ENCODE assay signal across 17 mouse cellular contexts in genomic region chr4:140086192-140086591, GRCm38 (mm10).
DNase-seq lines count a peak whose midpoint lies in the region; ATAC-seq lines count a peak whose summit lies in the region.
"Had no signal": no experiment of that assay in that cellular context is flagged by ENCODE, and none has a peak within 500 bp of the region (broad histone marks: within the 10 kb centered on the region; RNA-seq: fewer than 3 reads in every experiment).

No protein-coding gene starts in this region.

- no peaks in the 10 kb centered on the region for H3K27me3 ChIP-seq in midbrain, embryonic 11.5 days (ENCODE audit: control insufficient read depth, insufficient read depth, low read length)
- H3K27me3 ChIP-seq in midbrain, embryonic 10.5 days (ENCODE audit: low read depth, poor library complexity, severe bottlenecking), result no peaks in the 10 kb centered on the region
- H3K27me3 ChIP-seq in midbrain, embryonic 16.5 days (ENCODE audit: control insufficient read depth, insufficient read depth, low read depth, low read length), result no peaks in the 10 kb centered on the region
- H3K27me3 ChIP-seq in kidney, embryonic 14.5 days (ENCODE audit: control insufficient read depth, insufficient read depth, low read length), result no peaks in the 10 kb centered on the region
- H3K27me3 ChIP-seq: neural tube, embryonic 12.5 days had no signal

- no peak overlapping the region for H3K4me2 ChIP-seq in midbrain, embryonic 11.5 days
- H3K4me2 ChIP-seq in midbrain, embryonic 16.5 days (ENCODE audit: low read length), result no peak overlapping the region
- H3K4me2 ChIP-seq in kidney, embryonic 14.5 days (replicated peaks; ENCODE audit: low read depth, low read length), result no peak overlapping the region
- H3K4me2 ChIP-seq: forebrain, embryonic 12.5 days; heart, embryonic 11.5 days; neural tube, embryonic 12.5 days had no signal

- H3K4me1 ChIP-seq in midbrain, embryonic 11.5 days (ENCODE audit: control insufficient read depth, insufficient read depth, low read length), result no peaks in the 10 kb centered on the region
- peaks cover 18% of the 10 kb centered on the region for H3K4me1 ChIP-seq in midbrain, embryonic 10.5 days
- H3K4me1 ChIP-seq in midbrain, embryonic 16.5 days (ENCODE audit: control insufficient read depth, insufficient read depth, low read length), result peaks cover 8% of the 10 kb centered on the region
- no peaks in the 10 kb centered on the region for H3K4me1 ChIP-seq in kidney, embryonic 14.5 days (ENCODE audit: control insufficient read depth, insufficient read depth, low read length)
- H3K4me1 ChIP-seq: limb, embryonic 10.5 days had no signal

- H3K27ac ChIP-seq in midbrain, embryonic 11.5 days (ENCODE audit: low read depth, low read length), result no peak overlapping the region
- no peak overlapping the region for H3K27ac ChIP-seq in midbrain, embryonic 10.5 days (replicated peaks)
- 0 out of 2 replicates have a peak overlapping the region, but pooled peaks have one; percentile 24 for H3K27ac ChIP-seq in midbrain, embryonic 16.5 days (ENCODE audit: low read length)
- no peak overlapping the region for H3K27ac ChIP-seq in kidney, embryonic 14.5 days (ENCODE audit: low read depth, low read length)
- H3K27ac ChIP-seq: forebrain, embryonic 12.5 days; limb, embryonic 10.5 days; liver, embryonic 14.5 days; neural tube, embryonic 12.5 days had no signal

- H3K4me3 ChIP-seq in midbrain, embryonic 11.5 days (ENCODE audit: low read depth, low read length), result no peak overlapping the region
- no peak overlapping the region for H3K4me3 ChIP-seq in midbrain, embryonic 10.5 days
- H3K4me3 ChIP-seq in midbrain, embryonic 16.5 days (ENCODE audit: low read depth, low read length), result no peak overlapping the region
- H3K4me3 ChIP-seq in kidney, embryonic 14.5 days (ENCODE audit: low read length), result no peak overlapping the region
- H3K4me3 ChIP-seq: forebrain, embryonic 12.5 days; limb, embryonic 10.5 days; neural tube, embryonic 12.5 days had no signal

- H3K36me3 ChIP-seq in midbrain, embryonic 11.5 days (ENCODE audit: control insufficient read depth, insufficient read depth, low read length), result no peaks in the 10 kb centered on the region
- no peaks in the 10 kb centered on the region for H3K36me3 ChIP-seq in midbrain, embryonic 10.5 days
- no peaks in the 10 kb centered on the region for H3K36me3 ChIP-seq in midbrain, embryonic 16.5 days (ENCODE audit: control insufficient read depth, insufficient read depth, low read length)
- H3K36me3 ChIP-seq in kidney, embryonic 14.5 days (ENCODE audit: control insufficient read depth, insufficient read depth, low read length), result no peaks in the 10 kb centered on the region
- H3K36me3 ChIP-seq: forebrain, embryonic 12.5 days; limb, embryonic 10.5 days; neural tube, embryonic 12.5 days had no signal

- no peaks in the 10 kb centered on the region for H3K9me3 ChIP-seq in midbrain, embryonic 11.5 days (ENCODE audit: control insufficient read depth, low read length)
- H3K9me3 ChIP-seq in midbrain, embryonic 10.5 days (replicated peaks), result no peaks in the 10 kb centered on the region
- H3K9me3 ChIP-seq in midbrain, embryonic 16.5 days (replicated peaks; ENCODE audit: control insufficient read depth, low read length, poor library complexity, severe bottlenecking), result no peaks in the 10 kb centered on the region
- no peaks in the 10 kb centered on the region for H3K9me3 ChIP-seq in kidney, embryonic 14.5 days (ENCODE audit: control insufficient read depth, low read length)
- H3K9me3 ChIP-seq: forebrain, embryonic 12.5 days; limb, embryonic 10.5 days; neural tube, embryonic 12.5 days had no signal

- no peak for DNase-seq in frontal cortex, postnatal 25 days (ENCODE audit: low spot score in 2 of 2)
- DNase-seq in midbrain, embryonic 11.5 days (ENCODE audit: low spot score, missing footprints), result peak; percentile 84
- no peak for DNase-seq in midbrain, embryonic 10.5 days (ENCODE audit: low spot score)
- peak; percentile 57 for DNase-seq in ZHBTc4 (ENCODE audit: low read depth, low spot score)
- no peak for DNase-seq in thymus, postnatal 0 days (ENCODE audit: low spot score)
- DNase-seq: gastrocnemius, postnatal 10 days; heart, postnatal 4 days; kidney, adult 18-20 months; lung, postnatal 14 days had no signal

- no peak overlapping the region for H3K9ac ChIP-seq in midbrain, embryonic 11.5 days (ENCODE audit: low read length)
- no peak overlapping the region for H3K9ac ChIP-seq in midbrain, embryonic 16.5 days (ENCODE audit: low read depth, low read length)
- H3K9ac ChIP-seq in kidney, embryonic 14.5 days (ENCODE audit: low read depth, low read length), result no peak overlapping the region
- H3K9ac ChIP-seq: forebrain, embryonic 12.5 days; liver, embryonic 14.5 days; neural tube, embryonic 12.5 days had no signal

- peak; percentile 64; the same call in 1 of the 2 replicates for ATAC-seq in frontal cortex, adult (ENCODE audit: low TSS enrichment)
- no peak for ATAC-seq in midbrain, embryonic 11.5 days (ENCODE audit: low FRiP score)
- no peak for ATAC-seq in midbrain, embryonic 16.5 days
- no peak for ATAC-seq in kidney, embryonic 14.5 days (ENCODE audit: low FRiP score, low TSS enrichment)

- 56% methylated on average over 7 of the region's 7 CpGs for WGBS in midbrain, embryonic 11.5 days
- WGBS in midbrain, embryonic 10.5 days, result 61% methylated on average over 7 of the region's 7 CpGs
- 56% methylated on average over 7 of the region's 7 CpGs for WGBS in midbrain, embryonic 16.5 days
- 67% methylated on average over 7 of the region's 7 CpGs for WGBS in kidney, embryonic 14.5 days

Comparison
In these comparisons a context has a peak if more than half of its experiments do, and no peak if none do; other contexts are left out.
1. DNase-seq: peak in midbrain, embryonic 11.5 days (single experiment) and ZHBTc4 (single experiment); none in frontal cortex, postnatal 25 days (0 of 2), midbrain, embryonic 10.5 days (single experiment) and thymus, postnatal 0 days (single experiment).